Mouse (Mus musculus) midbrain, postnatal 0 days (tissue): ENCODE results near the gene Phc2. TPM values are rescaled to one million over a fixed set of nuclear protein-coding genes. Genes with fewer than 3 reads are reported as not detected.

Experiments used
- ATAC-seq: fragments of 200-750 bp; cut with Nextera tagmentation; 2 replicates; pipeline ENCODE4 v1.8.0; 2017; ENCODE audit warnings: moderate number of reproducible peaks, mild to moderate bottlenecking, moderate TSS enrichment, moderate library complexity; ENCODE audit not compliant: low FRiP score
- DNase-seq: peaks from one replicate; pipeline ENCODE4 v3.0.0-alpha.2; 2015; ENCODE audit warnings: low spot score
- H3K27ac ChIP-seq: fragments of 300-500 bp; sonication (generic); 2 replicates; pipeline ENCODE4 v1.5.1; 2014; ENCODE audit warnings: low read depth, mild to moderate bottlenecking, low read length, mixed read lengths
- H3K27me3 ChIP-seq: fragments of 300-500 bp; sonication (generic); 2 replicates; pipeline ENCODE4 v1.6.1; 2014; ENCODE audit warnings: low read length, control low read depth, mixed read lengths; ENCODE audit not compliant: insufficient read depth
- H3K36me3 ChIP-seq: fragments of 300-500 bp; sonication (generic); 2 replicates; pipeline ENCODE4 v1.6.1; 2014; ENCODE audit warnings: low read length, control low read depth, mixed read lengths; ENCODE audit not compliant: insufficient read depth
- H3K4me1 ChIP-seq: fragments of 300-500 bp; sonication (generic); 2 replicates; pipeline ENCODE4 v1.6.1; 2014; ENCODE audit warnings: mild to moderate bottlenecking, control low read depth, antibody characterized with exemption, low read length, mixed read lengths; ENCODE audit not compliant: insufficient read depth
- H3K4me2 ChIP-seq: fragments of 300-500 bp; sonication (generic); 2 replicates; pipeline ENCODE4 v1.6.1; 2014; ENCODE audit warnings: low read depth, mild to moderate bottlenecking, low read length, mixed read lengths; ENCODE audit not compliant: poor library complexity, severe bottlenecking
- H3K4me3 ChIP-seq: fragments of 300-500 bp; sonication (generic); 2 replicates; pipeline ENCODE4 v1.5.1; 2014; ENCODE audit warnings: low read depth, mild to moderate bottlenecking, low read length, moderate library complexity
- H3K9ac ChIP-seq: fragments of 300-500 bp; sonication (generic); replicated peaks from 2 replicates; pipeline ENCODE4 v1.6.1; 2014; ENCODE audit warnings: mild to moderate bottlenecking, low read length, moderate library complexity, mixed read lengths; ENCODE audit not compliant: poor library complexity, severe bottlenecking
- H3K9me3 ChIP-seq: fragments of 300-500 bp; sonication (generic); 2 replicates; pipeline ENCODE4 v1.6.1; 2016; ENCODE audit warnings: low read length, control low read depth
- CTCF ChIP-seq: IDR thresholded peaks from 2 replicates; pipeline ENCODE4 v1.5.1; 2016; ENCODE audit warnings: antibody characterized with exemption, mild to moderate bottlenecking
- WGBS: fragments of 180-500 bp; shearing (Covaris S2); extraction: QIAGEN DNeasy Blood & Tissue Kit; methylation state at CpG from one replicate; pipeline ENCODE4 v1.1.7; 2014; 5-methylcytosine and 5-hydroxymethylcytosine counted together
- polyA plus RNA-seq: library from polyadenylated mRNA; unstranded; fragments of >200 nt; fragmentation: Nextera tagmentation; extraction: Ambion mirVana; gene quantifications from 2 replicates; pipeline ENCODE4 v1.2.1, GENCODE M21; 2015
- total RNA-seq: library from RNA; depleted of rRNA; stranded (reverse); fragments of >200 nt; gene quantifications from 2 replicates; pipeline ENCODE4 v1.2.3, GENCODE M21; 2014

Gene Phc2
- total and polyA plus RNA-seq, 2 experiments from 2014 or later: 34.8 to 64.3 TPM

DNA sequence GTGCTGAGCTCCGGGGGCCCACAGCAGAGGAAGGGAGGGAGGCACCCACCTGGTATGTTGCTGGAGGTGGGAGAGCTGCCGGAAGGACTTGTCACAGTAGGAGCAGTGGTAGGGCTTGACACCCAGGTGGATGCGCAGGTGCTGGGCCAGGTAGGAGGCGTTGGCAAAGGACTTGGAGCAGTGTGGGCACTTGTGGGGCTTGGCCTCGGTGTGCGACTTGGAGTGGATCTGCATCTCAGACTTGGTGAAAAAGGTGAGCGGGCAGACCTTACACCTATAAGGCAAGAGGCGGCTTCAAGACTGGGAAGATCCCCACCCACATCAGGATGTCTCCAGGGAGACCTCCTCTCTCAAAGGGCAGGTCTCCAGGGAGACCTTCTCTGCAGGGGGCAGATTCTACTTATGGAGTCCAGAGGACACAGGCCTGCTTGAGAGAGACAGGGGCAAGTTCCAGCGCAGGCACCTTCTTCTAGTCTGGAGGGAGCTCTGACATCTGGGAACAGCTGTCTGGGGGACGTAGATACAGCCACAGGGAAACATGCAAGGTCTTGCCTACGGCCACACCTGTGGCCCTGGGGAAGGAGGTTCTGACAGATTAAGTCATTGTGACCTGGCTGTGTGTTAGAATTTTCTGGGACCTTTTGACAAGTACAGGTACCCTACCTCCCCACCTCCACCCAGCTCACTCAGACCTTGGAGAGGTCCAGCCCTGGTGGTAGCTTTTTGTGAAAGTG, 131.6 kb downstream of the Phc2 start:
- no peak for TF ChIP-seq CTCF
- no peak overlapping the region for H3K4me2 ChIP-seq
- no peaks in the 10 kb centered on the region for H3K9me3 ChIP-seq
- no peaks in the 10 kb centered on the region for H3K27me3 ChIP-seq
- no peak overlapping the region for H3K27ac ChIP-seq
- no peak for DNase-seq
- no peak overlapping the region for H3K9ac ChIP-seq
- no peaks in the 10 kb centered on the region for H3K4me1 ChIP-seq
- 97% methylated on average over 11 of the region's 11 CpGs for WGBS
- no peak for ATAC-seq
- peaks cover 51% of the 10 kb centered on the region for H3K36me3 ChIP-seq
- H3K4me3 ChIP-seq: no peak overlapping the region

DNA sequence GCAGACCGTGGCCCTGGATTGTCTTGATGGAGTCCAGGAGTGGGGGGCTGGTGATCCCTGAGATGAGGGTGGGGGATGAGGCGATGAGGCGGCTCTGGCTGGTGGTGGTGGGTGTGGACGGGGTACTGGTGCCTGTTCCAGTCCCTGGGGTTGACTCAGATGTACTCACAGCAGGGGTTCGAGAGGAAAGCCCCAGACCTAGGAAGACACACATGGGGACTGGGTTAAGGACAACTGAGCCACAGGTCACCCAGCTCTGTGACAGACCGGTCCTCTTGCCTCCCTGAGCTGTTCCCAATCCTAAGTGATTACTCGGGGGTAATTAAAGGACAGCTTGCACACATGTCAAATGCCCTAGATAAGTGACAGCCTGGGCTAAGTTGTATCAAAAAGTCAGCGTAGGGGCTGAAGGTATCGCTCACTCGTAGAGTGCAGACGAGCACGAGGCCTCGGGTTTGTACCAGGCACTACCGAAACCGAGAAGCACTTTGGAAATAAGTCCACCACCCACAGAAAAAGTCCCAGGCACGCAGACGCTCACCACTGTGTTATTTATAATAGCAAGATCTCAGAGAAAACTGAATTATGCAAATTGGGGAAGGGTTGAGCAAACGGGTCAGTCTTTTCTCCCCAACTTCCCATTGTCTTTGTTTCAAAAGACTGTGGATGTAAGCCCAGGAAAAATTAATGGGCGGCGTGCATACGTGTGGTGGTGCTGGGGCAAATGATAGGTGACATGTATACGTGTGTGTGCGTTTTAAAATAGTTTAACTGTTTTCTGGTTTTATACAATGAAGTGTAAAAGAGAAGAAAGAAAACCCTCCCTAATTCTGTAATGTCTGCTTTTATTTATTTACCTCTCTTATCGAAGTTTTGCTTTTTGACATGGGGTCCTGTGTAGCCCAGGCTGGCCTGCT, 132.8 kb downstream of the Phc2 start:
- H3K27me3 ChIP-seq: no peaks in the 10 kb centered on the region
- peaks cover 44% of the 10 kb centered on the region for H3K36me3 ChIP-seq
- no peaks in the 10 kb centered on the region for H3K4me1 ChIP-seq
- TF ChIP-seq CTCF: no peak
- H3K27ac ChIP-seq: no peak overlapping the region
- no peak for DNase-seq
- ATAC-seq: no peak
- H3K9me3 ChIP-seq: no peaks in the 10 kb centered on the region
- H3K4me2 ChIP-seq: no peak overlapping the region
- WGBS: 83% methylated on average over 24 of the region's 24 CpGs
- H3K9ac ChIP-seq: no peak overlapping the region
- no peak overlapping the region for H3K4me3 ChIP-seq

DNA sequence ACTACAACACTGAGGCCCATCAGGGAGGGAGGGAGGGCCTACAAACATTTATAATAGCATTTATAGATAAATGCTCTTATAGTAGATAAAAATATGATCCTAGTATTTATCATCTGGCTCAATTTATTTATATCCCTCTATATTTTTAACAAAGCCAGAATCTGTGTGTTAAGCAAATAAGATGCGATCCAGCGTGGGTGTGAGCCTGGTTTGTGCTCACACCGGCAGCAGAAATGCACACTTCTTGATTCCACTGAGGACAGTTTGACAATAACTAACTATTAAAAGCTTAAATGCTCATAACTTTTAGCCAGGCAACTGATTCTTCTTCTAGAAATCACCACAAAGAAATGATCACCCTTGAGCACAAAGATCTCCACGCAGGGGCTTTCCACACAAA, 133.6 kb downstream of the Phc2 start:
- no peak for TF ChIP-seq CTCF
- H3K9me3 ChIP-seq: no peaks in the 10 kb centered on the region
- no peak for ATAC-seq
- no peak overlapping the region for H3K9ac ChIP-seq
- no peak for DNase-seq
- WGBS: 93% methylated on average over 4 of the region's 4 CpGs
- H3K36me3 ChIP-seq: peaks cover 42% of the 10 kb centered on the region
- no peak overlapping the region for H3K4me2 ChIP-seq
- H3K4me1 ChIP-seq: no peaks in the 10 kb centered on the region
- no peaks in the 10 kb centered on the region for H3K27me3 ChIP-seq
- no peak overlapping the region for H3K27ac ChIP-seq
- H3K4me3 ChIP-seq: no peak overlapping the region

DNA sequence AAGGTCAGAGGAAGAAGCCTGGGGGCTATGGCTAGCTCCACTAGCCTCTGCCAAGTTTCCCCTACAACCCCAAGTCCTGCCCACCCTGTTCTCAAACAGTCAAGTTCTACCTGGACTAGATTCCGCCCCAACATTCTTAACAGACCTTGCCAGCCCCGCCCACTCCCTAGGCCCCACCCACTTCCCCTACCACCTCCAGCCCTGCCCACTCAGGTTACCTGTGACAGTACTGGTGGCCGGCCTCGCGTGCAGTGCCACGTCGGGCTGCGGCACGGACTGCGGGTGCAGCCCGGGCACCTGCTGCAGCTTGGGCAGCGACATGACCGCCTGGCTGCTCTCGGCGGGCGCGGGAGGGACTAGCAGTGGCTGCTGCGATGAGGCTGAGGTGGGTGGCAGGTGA, 135.1 kb downstream of the Phc2 start:
- Histone ChIP-seq H3K27ac (no peak overlapping the region), H3K36me3 (peaks cover 39% of the 10 kb centered on the region), H3K9me3 (no peaks in the 10 kb centered on the region), H3K27me3 (no peaks in the 10 kb centered on the region), H3K4me1 (no peaks in the 10 kb centered on the region), H3K9ac (no peak overlapping the region), H3K4me3 (no peak overlapping the region), H3K4me2 (no peak overlapping the region)
- WGBS: 52% methylated on average over 18 of the region's 18 CpGs
- ATAC-seq: no peak
- TF ChIP-seq CTCF: no peak
- no peak for DNase-seq

DNA sequence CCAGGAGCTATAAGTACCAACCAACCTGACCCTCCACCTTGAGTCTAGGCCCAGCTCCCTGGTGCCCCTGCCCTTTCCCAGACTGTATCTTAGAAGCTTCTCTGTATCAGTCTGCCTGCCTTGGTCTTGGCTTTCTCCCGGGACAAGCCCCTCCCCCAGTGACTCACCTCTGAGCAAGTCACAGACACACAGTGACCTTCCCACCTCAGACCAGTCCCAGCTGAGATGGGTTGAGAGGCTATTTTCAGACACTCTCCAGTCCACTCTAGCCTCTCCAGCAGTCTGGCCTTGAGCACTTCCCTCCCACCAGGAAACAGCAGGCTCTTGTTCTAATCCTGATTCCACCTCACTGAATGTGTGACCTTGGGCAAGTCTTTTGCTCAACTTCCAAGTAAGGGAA, 139.2 kb downstream of the Phc2 start:
- H3K36me3 ChIP-seq: peaks cover 9% of the 10 kb centered on the region; the same call in 1 of the 2 replicates
- no peak for ATAC-seq
- H3K9me3 ChIP-seq: no peaks in the 10 kb centered on the region
- DNase-seq: no peak
- no peaks in the 10 kb centered on the region for H3K27me3 ChIP-seq
- no peak for TF ChIP-seq CTCF
- no peaks in the 10 kb centered on the region for H3K4me1 ChIP-seq
- WGBS: 38% methylated on average over 1 of the region's 1 CpGs
- H3K27ac ChIP-seq: no peak overlapping the region
- no peak overlapping the region for H3K9ac ChIP-seq
- H3K4me2 ChIP-seq: no peak overlapping the region
- no peak overlapping the region for H3K4me3 ChIP-seq

DNA sequence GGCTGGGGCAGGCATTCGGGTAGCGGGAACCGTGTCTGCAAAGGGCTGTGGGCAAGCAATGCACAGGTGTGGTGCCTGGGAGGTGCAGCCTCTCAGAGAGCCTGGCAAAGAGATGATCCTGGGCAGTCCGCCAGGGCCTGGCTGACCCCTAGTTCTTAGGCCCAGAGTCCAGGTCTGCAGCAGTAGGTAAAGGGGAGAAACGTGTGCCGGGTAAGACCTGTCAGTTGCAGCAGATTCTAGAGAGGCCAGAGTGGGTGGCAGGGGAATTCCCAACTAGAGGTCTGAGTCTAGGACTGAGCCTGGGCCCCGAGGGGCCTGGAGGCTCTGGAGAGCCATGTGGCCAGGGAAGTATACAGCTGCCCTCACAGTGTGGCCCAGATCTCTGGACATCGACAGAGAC, 139.7 kb downstream of the Phc2 start:
- WGBS: 88% methylated on average over 8 of the region's 8 CpGs
- no peak for DNase-seq

More for the DNA sequence above, 139.7 kb downstream of the Phc2 start:
- H3K27me3 ChIP-seq: no peaks in the 10 kb centered on the region
- no peaks in the 10 kb centered on the region for H3K4me1 ChIP-seq
- no peaks in the 10 kb centered on the region for H3K9me3 ChIP-seq
- TF ChIP-seq CTCF: no peak
- ATAC-seq: no peak
- H3K27ac ChIP-seq: no peak overlapping the region
- no peak overlapping the region for H3K4me2 ChIP-seq
- H3K9ac ChIP-seq: no peak overlapping the region
- H3K36me3 ChIP-seq: peaks cover 9% of the 10 kb centered on the region; the same call in 1 of the 2 replicates
- no peak overlapping the region for H3K4me3 ChIP-seq
